Comparison of ENCODE assay signal across 8 mouse cellular contexts in genomic region chr19:43525104-43525482, GRCm38 (mm10). TPM values are rescaled to one million over a fixed set of nuclear protein-coding genes. Genes with fewer than 3 reads are reported as not detected.
A peak's percentile ranks its signal among the peaks of the same experiment; 100 is the strongest.
DNase-seq lines count a peak whose midpoint lies in the region; ATAC-seq and TF ChIP-seq lines count a peak whose summit lies in the region.

No protein-coding gene starts in this region.

- H3K36me3 ChIP-seq in forebrain, postnatal 0 days (ENCODE audit: insufficient read depth) = no peaks in the 10 kb centered on the region
- no peaks in the 10 kb centered on the region for H3K36me3 ChIP-seq in lung, postnatal 0 days (ENCODE audit: insufficient read depth, low read length)

- peak overlapping the region; percentile 70 for H3K4me3 ChIP-seq in bone marrow, adult 2 months (replicated peaks; ENCODE audit: control insufficient read depth, low read depth, low read length)
- H3K4me3 ChIP-seq in forebrain, postnatal 0 days (ENCODE audit: low read depth, low read length) = peak overlapping the region; percentile 78
- H3K4me3 ChIP-seq in lung, postnatal 0 days (ENCODE audit: low read depth, low read length) = peak overlapping the region; percentile 56

- H3K9ac ChIP-seq in forebrain, postnatal 0 days = peak overlapping the region; percentile 91
- H3K9ac ChIP-seq in lung, postnatal 0 days (replicated peaks; ENCODE audit: low read depth) = peak overlapping the region; percentile 12; the same call in 1 of the 2 replicates

- H3K4me1 ChIP-seq in bone marrow, adult 2 months (ENCODE audit: control insufficient read depth, insufficient read depth, low read length) = peaks cover 1% of the 10 kb centered on the region
- H3K4me1 ChIP-seq in forebrain, postnatal 0 days (ENCODE audit: insufficient read depth) = peaks cover 17% of the 10 kb centered on the region
- peaks cover 11% of the 10 kb centered on the region; the same call in 1 of the 2 replicates for H3K4me1 ChIP-seq in lung, postnatal 0 days (ENCODE audit: insufficient read depth, low read depth, low read length)

- peak; percentile 35 for DNase-seq in spleen, adult 12 weeks (ENCODE audit: low spot score)
- no peak for DNase-seq in spleen, adult 18-20 months
- DNase-seq in forebrain, postnatal 0 days = no peak
- DNase-seq in kidney, postnatal 4 days = peak; percentile 38 to 62
- DNase-seq in lung, postnatal 0 days (ENCODE audit: low spot score) = peak; percentile 43
- DNase-seq in right cerebral cortex, postnatal 4 days = peak; percentile 41
- no peak for DNase-seq in embryo, embryonic 10 days (ENCODE audit: low spot score)

- no peak for TF ChIP-seq CTCF in bone marrow, adult 2 months (IDR thresholded peaks at IDR 0.05; ENCODE audit: control insufficient read depth, insufficient read depth, low read length)
- TF ChIP-seq CTCF in forebrain, postnatal 0 days (IDR thresholded peaks at IDR 0.05; ENCODE audit: low read depth) = no peak
- TF ChIP-seq CTCF in lung, postnatal 0 days (IDR thresholded peaks at IDR 0.05) = no peak

- H3K4me2 ChIP-seq in forebrain, postnatal 0 days (ENCODE audit: low read depth) = peak overlapping the region; percentile 91
- H3K4me2 ChIP-seq in lung, postnatal 0 days (replicated peaks; ENCODE audit: low read depth, low read length) = peak overlapping the region; percentile 73

- no peak for ATAC-seq in forebrain, postnatal 0 days
- ATAC-seq in lung, postnatal 0 days = no peak

- H3K27me3 ChIP-seq in forebrain, postnatal 0 days (ENCODE audit: insufficient read depth, low read length) = no peaks in the 10 kb centered on the region
- H3K27me3 ChIP-seq in lung, postnatal 0 days (replicated peaks; ENCODE audit: insufficient read depth, low read length) = 0 out of 2 replicates have a peak, but pooled peaks cover 4% of the 10 kb centered on the region

- TF ChIP-seq POLR2A in bone marrow, adult 2 months (IDR thresholded peaks at IDR 0.05; ENCODE audit: borderline replicate concordance, control insufficient read depth, low read depth, low read length) = no peak

- 14% methylated on average over 10 of the region's 10 CpGs for WGBS in bone marrow, adult 2 months
- 20% methylated on average over 10 of the region's 10 CpGs for WGBS in forebrain, postnatal 0 days
- WGBS in lung, postnatal 0 days = 9% methylated on average over 10 of the region's 10 CpGs

- no peaks in the 10 kb centered on the region for H3K9me3 ChIP-seq in forebrain, postnatal 0 days (ENCODE audit: low read length)
- no peaks in the 10 kb centered on the region for H3K9me3 ChIP-seq in lung, postnatal 0 days (ENCODE audit: low read length)

- H3K27ac ChIP-seq in bone marrow, adult 2 months (ENCODE audit: control insufficient read depth, insufficient read depth, low read depth, low read length, poor library complexity) = 0 out of 2 replicates have a peak overlapping the region, but pooled peaks have one; percentile 53
- peak overlapping the region; percentile 78 for H3K27ac ChIP-seq in forebrain, postnatal 0 days (ENCODE audit: low read depth, low read length)
- H3K27ac ChIP-seq in lung, postnatal 0 days (ENCODE audit: low read length) = no peak overlapping the region

- no peak for TF ChIP-seq EP300 in lung, postnatal 0 days (IDR thresholded peaks at IDR 0.05)

RNA-seq across cellular contexts. Expression of gene Got1, which starts 0.7 kb away (rescaled TPM):
- 10.0 and 20.5 TPM in 2 replicates for polyA plus RNA-seq in bone marrow, adult 2 months (2011; ENCODE audit: insufficient read depth, insufficient read length, low replicate concordance, missing spikeins)
- total RNA-seq in forebrain, postnatal 0 days (2014; rRNA removed) = 86.1 and 88.2 TPM in 2 replicates
- 85.4 and 101 TPM in 2 replicates for polyA plus RNA-seq in forebrain, postnatal 0 days (2015; fragmentation: Nextera tagmentation; extraction: Ambion mirVana)
- polyA plus RNA-seq in lung, postnatal 0 days (2015; fragmentation: Nextera tagmentation; extraction: Ambion mirVana) = 14.2 and 15.6 TPM in 2 replicates

Comparison
In these comparisons a context has a peak if more than half of its experiments do, and no peak if none do; other contexts are left out.
1. DNase-seq: peak in spleen, adult 12 weeks (single experiment), kidney, postnatal 4 days (2 of 2), lung, postnatal 0 days (single experiment) and right cerebral cortex, postnatal 4 days (single experiment); none in spleen, adult 18-20 months (0 of 2), forebrain, postnatal 0 days (single experiment) and embryo, embryonic 10 days (single experiment).
2. Peak in every context shown above with its lines, with median percentiles within 50 percentile points of each other: H3K4me3 ChIP-seq.